Mouse (Mus musculus) stomach, postnatal 0 days (tissue): Measurements from ENCODE around the gene Peak1.

Source experiments
- CTCF ChIP-seq: IDR thresholded peaks from 2 replicates; pipeline ENCODE4 v1.5.1; 2016; ENCODE audit warnings: antibody characterized with exemption, low read depth, mild to moderate bottlenecking, moderate library complexity
- EP300 ChIP-seq: optimal IDR thresholded peaks from 2 replicates; pipeline ENCODE3; 2016; ENCODE audit warnings: antibody characterized with exemption

- TF ChIP-seq EP300 (no peak), CTCF (no peak)
Measured at GRCm38 (mm10) chr9:56207083-56207482, 210.8 kb downstream of the Peak1 start.
